Mouse (Mus musculus): ENCODE measurements around the gene Castor2.

Castor2 gene

DNA sequence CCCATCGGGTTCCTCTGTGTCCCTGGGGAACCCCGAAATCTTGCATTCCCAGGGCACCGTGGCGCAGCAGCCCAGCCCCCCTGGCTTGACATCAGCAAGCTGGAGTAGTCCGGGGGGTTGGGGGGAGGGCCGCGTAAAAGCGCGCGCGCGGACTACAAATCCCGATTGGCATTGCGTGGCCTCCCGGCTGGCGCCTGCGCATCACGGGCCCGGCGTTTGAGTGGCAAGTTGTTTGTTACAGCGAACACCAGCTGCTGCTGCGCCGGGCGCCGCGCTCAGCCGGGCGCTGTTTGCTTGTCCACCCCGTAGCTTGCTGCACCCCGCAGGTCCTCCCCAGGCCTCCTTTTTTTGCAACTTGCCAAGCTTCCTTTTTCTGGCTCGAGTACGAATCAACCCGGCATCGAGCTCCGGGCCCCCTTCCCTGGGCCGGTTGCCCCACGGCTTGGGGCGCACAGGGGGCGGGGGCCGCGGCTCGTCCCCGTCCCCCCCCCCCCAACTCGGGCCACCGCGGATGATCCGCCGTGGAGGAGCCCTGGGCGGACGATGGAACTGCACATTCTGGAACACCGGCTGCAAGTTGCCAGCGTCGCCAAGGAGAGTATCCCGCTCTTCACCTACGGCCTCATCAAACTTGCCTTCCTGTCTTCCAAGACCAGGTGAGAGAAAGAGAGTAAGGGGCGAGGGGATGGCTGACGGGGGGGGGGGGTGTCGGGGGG is at the start of gene Castor2:
Castor2 (plus strand) TSS at position 216 of the 716 bp plus-strand sequence.
- peak; percentile 94 to 97 for DNase-seq

DNA sequence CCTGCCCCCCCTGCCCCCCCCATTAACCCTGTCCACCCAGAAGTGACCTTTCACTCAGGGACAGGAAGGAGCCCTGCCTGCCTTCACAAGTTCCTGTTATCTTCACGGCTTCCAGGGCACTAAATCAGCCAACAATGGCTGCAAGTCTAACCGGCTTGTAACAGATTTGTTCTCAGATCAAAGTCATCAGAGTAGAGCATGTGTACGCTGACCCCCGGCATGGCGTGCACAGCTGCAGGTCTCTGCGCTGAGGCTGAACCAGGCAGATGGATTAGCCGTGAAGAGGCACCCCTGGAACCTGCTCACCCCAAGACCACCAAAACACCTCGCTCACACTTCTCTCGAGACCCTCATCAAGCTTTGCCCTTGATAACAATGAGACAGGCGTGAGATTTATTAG is 48.8 kb upstream of the Castor2 start:
- no peak for DNase-seq

DNA sequence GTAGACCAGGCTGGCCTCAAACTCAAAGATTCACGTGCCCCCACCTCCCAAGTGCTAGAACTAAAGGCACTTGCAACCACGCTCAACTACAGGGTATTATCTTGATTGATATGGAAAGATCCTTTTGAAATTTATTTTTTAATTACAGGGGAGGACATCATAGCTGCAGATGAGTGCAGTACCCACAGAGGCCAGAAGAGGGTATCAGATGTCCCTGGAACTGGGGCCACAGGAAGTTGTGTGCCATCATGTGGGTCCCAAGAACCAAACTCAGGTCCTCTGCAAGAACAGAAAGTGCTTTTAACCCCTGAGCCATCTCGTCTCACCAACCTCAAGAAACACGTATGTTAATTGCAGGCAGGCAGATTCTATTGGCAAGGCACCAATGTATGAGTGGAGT is 46.9 kb upstream of the Castor2 start:
- DNase-seq: no peak

DNA sequence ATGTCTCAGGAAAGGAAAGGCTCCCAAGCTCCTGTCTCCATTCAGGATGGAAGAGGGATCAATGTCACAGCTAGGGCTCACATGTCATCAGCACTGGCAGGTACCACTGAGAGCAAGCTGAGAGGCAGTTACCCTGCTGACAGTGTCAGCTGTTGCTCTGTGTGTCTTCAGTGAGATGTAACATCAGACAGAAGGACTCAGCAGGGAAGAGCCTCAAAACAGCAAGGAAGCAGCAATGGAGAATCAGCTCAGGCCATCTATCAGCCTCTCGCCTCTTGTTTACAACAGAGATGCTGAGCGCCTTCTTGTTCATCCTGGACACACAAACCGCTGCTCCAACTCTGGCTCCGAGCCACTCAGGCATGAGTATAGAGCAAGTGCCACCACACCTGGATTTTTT is 45.0 kb upstream of the Castor2 start:
- peak; percentile 73 to 75 for DNase-seq

DNA sequence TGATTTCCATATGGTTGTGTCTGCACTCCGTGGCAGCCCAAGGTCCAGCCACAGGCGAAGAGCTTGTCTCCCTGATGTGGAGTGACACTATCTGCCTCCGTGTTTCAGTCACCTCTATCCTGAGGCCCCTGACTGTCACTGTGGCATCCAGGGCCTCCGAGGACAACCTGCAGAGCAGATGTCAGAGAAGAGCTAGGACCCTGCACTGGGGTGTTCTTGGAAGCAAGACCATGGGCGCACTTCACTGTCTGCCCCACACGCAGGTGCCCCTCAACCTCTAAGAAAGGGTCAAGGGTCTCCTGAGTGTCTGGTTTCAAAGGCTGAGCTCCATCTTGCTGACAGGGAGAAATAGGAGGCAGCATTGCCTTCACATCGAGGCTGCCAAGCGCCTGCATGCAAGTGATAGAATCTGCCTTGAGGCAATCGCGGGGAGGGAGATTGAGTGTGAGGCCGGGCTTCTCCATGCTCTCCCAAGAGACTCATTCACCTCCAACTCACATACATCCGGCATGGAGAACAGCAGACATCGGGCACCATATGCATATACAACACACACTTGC is 40.6 kb upstream of the Castor2 start:
- no peak for DNase-seq

DNA sequence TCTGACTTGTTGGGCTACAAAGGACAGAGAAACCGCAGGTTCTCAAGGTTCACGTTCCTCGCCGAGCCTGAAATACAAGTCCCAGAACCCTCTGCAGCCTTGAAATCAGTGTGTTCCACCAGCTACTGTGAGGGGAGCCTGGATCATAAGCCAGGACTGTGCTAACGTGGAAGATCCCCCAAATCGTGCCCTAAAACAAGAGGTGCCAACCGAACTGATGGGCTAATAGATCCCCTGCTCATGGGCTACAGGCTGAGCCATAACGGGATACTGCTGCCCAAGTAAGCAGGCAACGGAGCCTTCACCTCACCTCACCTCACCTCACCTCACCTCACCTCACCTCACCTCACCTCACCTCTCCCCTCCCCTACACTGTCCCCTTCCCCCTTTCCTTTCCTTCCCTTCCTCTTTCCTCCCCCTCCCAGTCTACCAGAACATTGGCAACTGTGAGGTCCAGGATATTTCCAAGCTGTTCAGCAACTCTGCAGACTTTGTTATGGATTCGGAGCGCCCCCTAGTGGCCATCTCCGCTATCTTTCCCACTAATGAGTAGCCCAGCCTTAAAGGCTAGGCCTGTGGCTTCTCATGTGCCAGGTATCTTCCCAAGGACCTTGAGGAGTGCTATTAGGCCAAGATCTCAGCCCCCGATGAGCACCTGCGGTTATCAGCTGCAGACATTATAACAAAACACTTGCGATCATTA is 36.0 kb upstream of the Castor2 start:
- peak; percentile 96 to 97 for DNase-seq

DNA sequence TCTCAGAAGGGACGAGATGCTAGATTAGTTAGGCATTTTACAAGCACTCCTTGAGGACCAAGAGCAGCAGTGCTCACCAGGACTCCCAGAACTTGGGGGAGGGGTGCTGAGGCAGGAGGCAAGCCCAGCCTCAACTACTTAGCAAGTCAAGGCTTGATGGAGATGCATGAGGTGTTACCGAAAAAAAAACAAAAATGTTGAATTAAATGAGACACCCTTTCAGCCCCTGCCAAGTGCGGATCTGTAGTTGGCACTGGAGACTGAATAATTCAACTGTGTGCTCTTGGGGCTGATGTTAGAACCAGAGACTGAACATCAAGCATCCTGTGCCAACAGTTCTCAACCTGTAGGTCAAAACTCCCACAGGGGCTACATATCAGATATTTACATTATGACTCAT is 33.2 kb upstream of the Castor2 start:
- DNase-seq: no peak

DNA sequence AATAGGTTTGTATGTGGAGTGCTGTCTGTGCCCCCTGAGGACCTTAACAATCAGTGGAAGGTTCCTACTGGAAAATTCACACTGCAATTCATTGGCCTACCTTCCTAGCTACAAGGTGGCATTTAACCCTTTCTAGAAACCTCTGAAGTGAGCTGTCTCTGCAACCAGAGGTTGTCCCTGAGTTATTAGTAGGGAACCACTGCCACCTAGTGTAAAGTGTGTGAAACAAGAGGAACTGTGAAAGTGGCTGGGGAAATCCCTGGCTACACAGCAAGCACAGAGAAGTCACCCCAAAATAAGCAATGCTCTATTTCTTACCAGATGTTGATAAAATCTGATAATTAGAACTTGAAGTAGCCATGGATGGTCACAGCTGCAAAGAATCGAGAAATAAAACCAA is 31.6 kb upstream of the Castor2 start:
- DNase-seq: peak in 1 of 2 experiments; percentile 43

DNA sequence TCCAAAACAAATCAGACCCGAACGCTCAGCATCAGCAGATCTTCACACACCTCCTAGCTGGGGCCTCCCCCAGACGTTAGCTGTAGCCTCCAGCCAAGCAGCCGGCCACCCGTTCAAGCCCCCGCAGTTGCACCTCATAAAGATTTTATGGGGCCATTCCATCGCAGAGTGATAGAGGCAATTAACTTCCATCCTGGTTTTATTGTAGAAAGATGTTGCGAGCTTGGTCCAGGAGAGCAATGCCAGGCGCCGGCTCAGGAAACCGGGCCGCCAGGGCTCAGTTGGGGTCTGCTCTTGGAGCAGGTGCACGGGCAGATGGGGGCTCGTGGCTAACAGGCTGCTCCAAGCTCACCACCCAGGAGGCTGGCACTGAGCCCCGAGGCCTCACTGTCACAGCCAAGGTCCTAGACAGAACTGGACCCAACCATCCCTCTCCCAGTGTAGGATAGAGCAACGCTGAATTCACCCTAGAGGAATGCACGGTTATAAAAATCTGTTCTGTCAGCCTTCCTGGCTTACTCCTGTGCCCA is 25.9 kb upstream of the Castor2 start:
- peak; percentile 98 to 99 for DNase-seq

DNA sequence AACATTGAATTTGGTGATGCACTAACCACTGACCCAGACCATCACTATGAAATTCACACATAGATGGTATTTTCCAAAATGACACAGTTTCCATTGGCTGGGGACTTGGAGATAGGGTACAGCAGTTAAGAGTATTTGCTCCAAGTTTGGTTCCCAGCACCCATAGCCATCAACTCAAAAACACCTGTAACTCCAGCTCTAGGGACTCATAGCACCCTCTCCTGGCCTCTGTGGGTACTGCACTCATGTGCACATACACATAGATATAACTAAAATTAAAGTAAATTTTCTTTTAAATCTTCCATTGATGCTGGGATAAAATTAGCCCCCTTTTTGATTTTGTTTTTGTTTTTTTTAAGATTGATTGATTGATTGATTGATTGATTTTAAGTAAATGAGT is 25.1 kb upstream of the Castor2 start:
- DNase-seq: peak in 1 of 2 experiments; percentile 48

DNA sequence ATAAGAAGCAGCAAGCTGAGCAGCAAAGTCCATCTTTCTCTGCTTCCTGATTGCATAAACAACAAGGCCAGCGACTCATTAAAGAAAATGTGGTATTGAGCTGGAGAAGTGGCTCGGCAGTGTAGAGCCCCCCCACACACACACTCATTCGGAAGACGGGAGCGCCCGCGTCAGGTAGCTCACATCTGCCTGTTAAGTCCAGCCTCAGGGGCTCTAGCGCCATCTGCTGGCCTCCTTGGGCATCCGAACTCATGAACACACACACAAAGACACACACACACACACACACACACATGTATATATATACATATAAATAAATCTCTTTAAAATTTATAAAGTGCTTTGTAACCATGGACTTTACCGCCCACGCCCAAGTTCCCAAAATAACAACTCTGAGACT is 23.3 kb upstream of the Castor2 start:
- DNase-seq: peak in 1 of 2 experiments; percentile 32

DNA sequence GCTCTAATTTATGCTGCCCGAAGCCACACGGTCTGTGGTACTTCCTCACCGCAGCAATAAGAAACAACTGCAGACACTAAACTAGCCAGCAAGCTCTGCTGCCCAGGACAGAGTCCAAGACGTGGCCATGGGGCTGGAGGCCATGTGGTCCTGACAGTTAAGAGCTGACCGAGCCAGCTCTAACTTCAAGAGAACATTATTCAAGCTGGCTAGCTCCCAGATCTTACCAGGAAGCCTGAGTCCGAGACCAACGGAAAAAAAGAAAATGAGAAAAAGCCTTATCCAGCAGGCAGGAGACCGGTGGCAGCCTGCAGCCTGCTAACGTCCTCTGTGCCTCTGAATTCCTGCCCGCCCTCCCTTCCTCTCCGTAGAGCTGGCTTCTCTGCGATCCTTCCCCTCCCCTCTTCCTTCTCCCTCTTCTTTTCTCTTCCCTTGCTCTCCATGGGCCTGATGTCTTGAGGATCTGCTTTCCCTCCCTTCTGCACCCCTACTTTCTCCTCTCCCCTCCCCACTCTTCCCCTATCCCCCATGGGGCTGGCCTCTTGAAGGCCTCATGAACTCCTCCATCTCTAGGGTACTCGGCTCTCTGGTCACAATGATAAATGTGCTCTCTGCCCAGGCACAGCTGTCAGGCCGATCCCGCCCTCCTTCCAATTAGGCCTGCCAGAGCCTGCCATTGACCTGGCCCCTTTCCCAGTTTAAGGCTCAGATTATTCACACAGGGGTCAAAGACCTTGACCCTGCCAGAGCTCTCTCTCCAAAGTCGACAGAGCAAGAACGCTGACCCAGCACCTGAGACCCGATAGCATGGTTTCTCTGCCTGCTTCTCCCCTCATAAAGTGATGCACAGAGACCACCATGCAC is 18.6 kb upstream of the Castor2 start:
- DNase-seq: peak in 1 of 2 experiments; percentile 33

DNA sequence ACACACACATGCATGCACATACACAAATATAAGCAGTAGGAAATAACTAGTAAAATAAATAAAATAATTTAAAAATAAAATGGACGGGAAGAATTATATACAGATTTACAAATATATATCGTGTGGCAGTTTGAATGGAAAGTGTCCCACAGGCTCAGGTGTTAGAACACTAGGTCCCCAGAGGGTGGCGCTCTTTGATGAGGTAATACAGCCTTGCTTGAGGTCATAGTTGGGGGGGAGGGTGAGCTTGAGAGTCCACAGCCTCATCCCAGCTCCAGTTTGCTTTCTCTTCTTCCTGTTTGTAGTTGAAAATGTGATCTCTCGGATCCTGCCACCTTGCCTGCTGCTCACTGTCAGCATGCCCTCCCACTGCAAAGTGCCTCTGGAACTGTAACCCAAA is 14.3 kb upstream of the Castor2 start:
- peak in 1 of 2 experiments; percentile 33 for DNase-seq

DNA sequence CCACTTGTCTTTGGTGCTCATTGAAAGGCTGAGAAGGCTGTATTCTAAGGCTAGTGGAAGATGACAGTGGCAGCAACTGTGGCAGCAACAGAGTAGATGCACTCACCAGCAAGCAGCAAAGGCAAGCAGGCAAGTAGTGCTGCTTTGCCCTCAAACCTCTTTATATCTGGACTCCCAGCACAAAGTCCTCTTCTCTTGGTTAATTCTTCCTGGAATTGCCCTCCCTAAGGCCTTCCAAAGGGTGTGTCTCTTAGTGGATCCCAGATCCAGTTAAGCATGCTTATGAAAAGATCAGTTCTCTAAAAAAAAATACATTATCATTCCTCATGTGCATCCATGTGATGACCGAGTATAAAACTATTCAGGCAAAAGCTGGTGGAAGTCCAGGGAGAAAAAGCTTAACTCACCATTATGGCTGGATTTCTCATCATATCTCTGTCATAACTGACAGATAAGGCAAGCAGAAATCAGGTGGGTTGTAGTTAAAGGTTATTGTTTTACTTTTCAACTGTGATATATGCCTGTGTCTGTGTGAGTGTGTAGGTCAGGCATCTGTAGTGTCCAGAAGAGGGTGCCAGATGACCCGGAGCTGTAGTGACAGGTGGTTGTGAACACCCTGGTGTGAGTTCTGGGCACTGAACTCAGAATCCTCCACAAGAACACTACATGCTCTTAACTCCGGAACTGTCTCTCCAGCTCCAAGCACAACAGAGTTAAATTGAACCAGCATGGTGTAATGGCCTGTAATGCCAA is 13.4 kb upstream of the Castor2 start:
- peak in 1 of 2 experiments; percentile 32 for DNase-seq

DNA sequence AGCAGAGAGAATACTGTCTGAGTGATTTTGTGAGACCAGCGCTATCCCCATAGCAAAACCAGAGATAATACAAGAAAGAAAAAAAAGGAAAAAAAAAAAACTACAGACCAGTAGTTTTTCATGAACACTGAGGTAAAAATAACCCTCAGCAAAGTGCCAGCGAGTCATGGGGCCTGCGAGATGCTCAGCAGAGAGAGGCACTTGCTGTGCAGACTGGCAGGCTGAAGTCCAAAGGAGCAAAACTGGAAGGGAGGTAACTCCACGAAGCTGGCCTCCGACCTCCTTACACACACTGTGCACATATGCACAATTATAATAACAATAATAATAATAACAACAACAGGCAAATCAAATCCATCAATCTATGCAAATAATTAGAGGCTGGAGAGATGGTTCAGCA is 12.3 kb upstream of the Castor2 start:
- peak; percentile 53 to 69 for DNase-seq

DNA sequence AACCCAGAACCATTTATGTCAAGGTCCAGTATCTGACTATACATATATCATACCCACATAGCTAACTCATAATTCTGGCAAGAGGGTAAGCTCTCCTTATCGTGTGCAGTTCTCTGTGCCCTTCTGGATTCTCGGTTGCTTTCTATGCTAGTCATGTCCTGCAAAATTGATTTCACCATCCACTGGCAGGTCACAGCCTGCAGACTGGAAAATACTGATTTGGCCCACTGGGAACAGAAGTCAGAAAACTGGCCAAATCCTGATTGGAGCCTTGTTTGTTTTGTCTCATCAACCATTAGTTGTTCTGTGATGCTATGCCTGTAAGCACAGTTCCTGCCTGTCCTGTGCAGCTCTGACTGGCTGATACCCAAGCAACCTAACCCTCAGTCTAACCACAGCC is 3.7 kb upstream of the Castor2 start:
- no peak for DNase-seq

DNA sequence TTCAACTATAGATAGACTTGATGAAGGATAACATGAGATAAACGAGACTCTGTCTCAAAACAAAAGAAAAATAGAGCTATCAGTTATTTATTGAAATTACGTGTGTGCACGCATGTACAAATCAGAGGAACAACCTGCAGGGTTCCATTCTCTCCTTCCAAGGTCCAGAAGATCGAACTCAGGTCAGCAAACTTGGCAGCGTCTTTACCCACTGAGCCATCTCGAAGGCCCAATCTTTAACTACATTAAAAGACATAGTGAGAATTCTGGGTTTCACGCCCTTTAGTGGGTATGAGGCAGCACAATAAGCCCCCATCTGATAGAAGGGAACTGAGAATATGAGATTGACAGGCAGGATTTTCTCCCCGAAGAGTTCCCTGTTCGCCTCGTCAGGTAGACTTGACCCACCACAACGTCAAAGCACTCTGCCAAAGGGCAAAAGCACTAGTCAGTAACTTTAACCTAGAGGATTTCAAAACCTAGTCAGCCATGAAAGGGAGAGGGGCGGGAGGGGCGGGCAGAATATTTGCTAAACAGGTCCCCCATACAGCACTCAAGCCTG is 1.1 kb upstream of the Castor2 start:
- DNase-seq: no peak

DNA sequence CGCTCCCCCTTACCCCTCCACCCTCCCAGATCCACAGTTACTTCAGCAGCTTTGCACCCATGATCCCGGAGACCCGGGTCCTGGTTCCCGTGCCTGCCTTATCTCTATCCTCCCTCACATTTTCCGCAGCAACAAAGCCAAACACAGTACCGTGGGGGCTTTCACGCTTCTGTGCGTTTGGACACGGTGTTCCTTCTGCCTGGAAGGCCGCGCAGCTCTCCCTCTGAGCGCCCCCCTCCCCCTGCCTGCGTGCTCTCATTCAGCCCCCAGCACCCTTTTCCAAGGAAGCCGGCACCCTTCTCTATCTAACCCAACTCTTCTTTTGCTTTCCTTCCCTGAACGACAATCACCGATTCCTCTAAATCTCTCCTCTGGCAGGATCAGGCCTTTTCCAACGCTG is 535 bp upstream of the Castor2 start:
- DNase-seq: peak in 1 of 2 experiments; percentile 56

DNA sequence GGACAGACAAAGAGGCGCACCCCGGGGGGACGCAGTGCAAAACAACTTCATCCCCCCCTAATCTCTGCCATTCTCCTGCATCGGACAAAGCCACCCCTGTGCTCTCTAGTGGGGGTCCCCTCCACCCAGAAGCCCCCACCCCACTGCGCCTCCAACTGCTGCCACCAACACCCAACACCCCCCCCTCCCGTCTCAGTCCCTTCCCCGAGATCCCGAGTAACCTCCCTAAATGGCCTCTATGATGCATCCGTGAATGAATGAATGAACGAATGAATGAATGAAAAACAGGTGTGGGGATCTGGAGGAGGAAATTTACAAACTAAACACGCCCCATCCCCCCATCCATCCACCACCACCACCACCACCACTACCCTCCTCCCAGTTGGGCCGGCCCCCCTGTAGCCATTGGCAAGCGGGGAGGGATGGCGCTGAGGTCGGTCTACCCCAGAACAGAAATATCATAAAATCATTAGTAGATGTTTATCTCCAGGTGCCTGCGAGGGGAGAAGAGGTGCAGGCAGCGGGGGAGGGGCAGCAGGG is 791 bp downstream of the Castor2 start:
- DNase-seq: peak in 1 of 2 experiments; percentile 52

DNA sequence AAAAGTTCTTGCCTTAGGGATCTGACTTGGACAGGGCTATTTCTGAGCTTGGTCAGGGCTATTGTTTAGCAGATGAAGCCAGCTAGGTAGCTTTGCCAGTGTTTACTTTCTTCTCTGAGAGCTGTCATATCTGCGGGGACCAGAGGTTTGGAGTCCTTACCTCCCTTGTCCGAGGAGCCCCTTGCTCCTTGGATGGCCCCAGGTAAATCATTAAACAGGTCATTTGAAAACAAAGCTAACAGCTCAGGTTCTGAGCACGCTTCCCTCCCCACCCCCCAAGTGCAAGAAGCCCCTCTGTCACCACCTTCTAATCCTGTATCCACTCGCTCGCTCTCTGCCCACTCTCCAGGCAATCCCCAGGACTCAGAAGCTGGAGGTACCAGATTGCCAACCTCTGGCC is 1.8 kb downstream of the Castor2 start:
- DNase-seq: no peak

DNA sequence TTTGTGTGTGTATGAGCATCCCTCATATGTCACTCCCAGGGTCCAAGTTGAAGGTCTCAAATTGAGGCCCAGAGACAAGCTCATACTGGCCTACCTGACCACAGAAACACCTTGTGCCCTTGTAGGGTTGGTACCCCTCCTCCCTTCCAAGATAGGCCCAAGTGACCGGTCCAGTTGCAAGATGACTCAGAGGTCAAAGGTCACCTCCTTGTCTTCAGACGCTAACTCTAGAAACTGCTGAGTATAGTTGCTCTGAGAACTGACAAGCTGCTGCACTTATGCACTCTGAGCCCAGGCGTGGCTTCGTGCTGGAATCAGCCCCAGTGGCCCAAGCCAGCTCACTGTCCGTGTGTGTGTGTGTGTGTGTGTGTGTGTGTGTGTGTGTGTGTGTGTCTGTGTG is 2.4 kb downstream of the Castor2 start:
- peak in 1 of 2 experiments; percentile 26 for DNase-seq

All from cerebellum, postnatal 25 days (tissue).